Mouse (Mus musculus) lung, postnatal 0 days (tissue): ENCODE data around the gene Papln.

Experiments
- CTCF ChIP-seq: IDR thresholded peaks from 2 replicates; pipeline ENCODE4 v1.5.1; 2016; ENCODE audit warnings: antibody characterized with exemption, mild to moderate bottlenecking
- EP300 ChIP-seq: IDR thresholded peaks from 2 replicates; pipeline ENCODE4 v1.6.1; 2016; ENCODE audit warnings: antibody characterized with exemption, mild to moderate bottlenecking, control low read depth

- TF ChIP-seq EP300 (no peak), CTCF (no peak)
Observed at GRCm38 (mm10) chr12:83736236-83736635, 27.2 kb upstream of the Papln start.
